Mouse (Mus musculus) hindbrain, embryonic 11.5 days (tissue): ENCODE measurements at regions not wholly inside any gene's neighbourhood (a gene's known extent, or its start where the extent isn't known, plus 50 kb on each side); places are given as distances from the start of the nearest gene placed in this dataset.

Source experiments
- ATAC-seq: fragments of 200-750 bp; cut with Nextera tagmentation; 2 replicates; pipeline ENCODE4 v1.8.0; 2017; ENCODE audit warnings: mild to moderate bottlenecking, moderate TSS enrichment, moderate library complexity; ENCODE audit not compliant: low FRiP score
- DNase-seq: peaks from one replicate; pipeline ENCODE4 v3.0.0-alpha.2; 2015; ENCODE audit warnings: low spot score
- H3K27ac ChIP-seq: fragments of 300-500 bp; sonication (generic); 2 replicates; pipeline ENCODE4 v1.5.1; 2014; ENCODE audit warnings: mild to moderate bottlenecking, low read depth, low read length
- H3K27me3 ChIP-seq: fragments of 300-500 bp; sonication (generic); 2 replicates; pipeline ENCODE4 v1.6.1; 2014; ENCODE audit warnings: mild to moderate bottlenecking, low read length, moderate library complexity, mixed read lengths; ENCODE audit not compliant: control insufficient read depth, insufficient read depth
- H3K36me3 ChIP-seq: fragments of 300-500 bp; sonication (generic); 2 replicates; pipeline ENCODE4 v1.6.1; 2014; ENCODE audit warnings: mild to moderate bottlenecking, low read length, moderate library complexity, mixed read lengths; ENCODE audit not compliant: control insufficient read depth, insufficient read depth
- H3K4me1 ChIP-seq: fragments of 300-500 bp; sonication (generic); replicated peaks from 2 replicates; pipeline ENCODE4 v1.6.1; 2014; ENCODE audit warnings: low read length, mixed read lengths; ENCODE audit not compliant: control insufficient read depth, insufficient read depth
- H3K4me2 ChIP-seq: fragments of 300-500 bp; sonication (generic); replicated peaks from 2 replicates; pipeline ENCODE4 v1.6.1; 2014; ENCODE audit warnings: mild to moderate bottlenecking, low read depth, low read length
- H3K4me3 ChIP-seq: fragments of 300-500 bp; sonication (generic); 2 replicates; pipeline ENCODE4 v1.5.1; 2014; ENCODE audit warnings: low read depth, low read length
- H3K9ac ChIP-seq: fragments of 300-500 bp; sonication (generic); 2 replicates; pipeline ENCODE4 v1.6.1; 2014; ENCODE audit warnings: low read depth, low read length
- H3K9me3 ChIP-seq: fragments of 300-500 bp; sonication (generic); 2 replicates; pipeline ENCODE4 v1.6.1; 2016; ENCODE audit warnings: low read length; ENCODE audit not compliant: control insufficient read depth
- WGBS: fragments of 180-500 bp; shearing (Covaris S2); extraction: QIAGEN DNeasy Blood & Tissue Kit; methylation state at CpG from one replicate; pipeline ENCODE4 v1.1.7; 2014; 5-methylcytosine and 5-hydroxymethylcytosine counted together

DNA sequence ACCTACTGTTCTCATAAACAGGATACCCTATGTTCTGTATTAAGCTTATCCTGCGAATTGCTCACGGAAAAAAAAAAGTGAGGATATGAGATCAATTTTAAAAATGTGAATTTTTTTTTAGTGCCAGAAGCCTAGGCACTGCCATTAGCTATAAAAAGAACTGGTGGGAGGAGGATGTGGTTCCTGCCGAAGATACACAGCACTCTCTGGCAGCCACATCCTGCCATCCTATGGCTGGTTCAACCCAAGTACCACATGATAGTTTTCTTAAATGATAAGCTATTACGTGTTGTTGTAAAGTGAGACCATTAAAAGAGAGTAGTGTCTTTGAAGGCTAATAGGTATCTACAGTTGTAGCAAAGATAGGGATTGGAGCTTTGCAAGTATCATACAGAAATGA is 58.2 kb upstream of the Ppp3ca start:
- no peak overlapping the region for H3K4me2 ChIP-seq
- H3K4me3 ChIP-seq, result no peak overlapping the region
- H3K36me3 ChIP-seq, result no peaks in the 10 kb centered on the region
- H3K27me3 ChIP-seq, result no peaks in the 10 kb centered on the region
- DNase-seq, result no peak
- WGBS, result 87% methylated on average over 4 of the region's 4 CpGs
- no peaks in the 10 kb centered on the region; the same call in 1 of the 2 replicates for H3K4me1 ChIP-seq
- no peak for ATAC-seq
- H3K27ac ChIP-seq, result no peak overlapping the region
- H3K9ac ChIP-seq, result no peak overlapping the region
- no peaks in the 10 kb centered on the region for H3K9me3 ChIP-seq

DNA sequence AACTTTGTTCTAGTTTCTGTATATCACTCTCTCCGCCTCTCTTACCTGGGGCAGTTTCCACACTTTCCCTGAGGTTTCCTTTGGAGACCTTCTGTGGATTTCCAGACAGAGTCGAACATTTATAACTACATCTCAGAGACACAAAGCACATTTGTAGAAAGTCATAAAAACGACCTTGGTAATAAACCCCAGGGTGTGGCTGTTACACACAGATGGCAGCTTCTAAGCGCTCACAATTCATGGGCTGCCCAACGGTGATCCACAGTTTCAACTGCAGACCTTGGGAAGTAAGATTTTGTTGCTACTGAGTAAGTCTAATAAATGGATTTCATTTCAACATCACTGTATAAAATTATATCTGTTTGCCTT is 59.4 kb upstream of the Ppp3ca start:
- no peak for DNase-seq
- Histone ChIP-seq H3K36me3 (no peaks in the 10 kb centered on the region), H3K4me3 (no peak overlapping the region), H3K4me1 (no peaks in the 10 kb centered on the region; the same call in 1 of the 2 replicates), H3K27ac (no peak overlapping the region), H3K4me2 (no peak overlapping the region), H3K9ac (no peak overlapping the region), H3K9me3 (no peaks in the 10 kb centered on the region), H3K27me3 (no peaks in the 10 kb centered on the region)
- WGBS, result 79% methylated on average over 5 of the region's 5 CpGs
- no peak for ATAC-seq

DNA sequence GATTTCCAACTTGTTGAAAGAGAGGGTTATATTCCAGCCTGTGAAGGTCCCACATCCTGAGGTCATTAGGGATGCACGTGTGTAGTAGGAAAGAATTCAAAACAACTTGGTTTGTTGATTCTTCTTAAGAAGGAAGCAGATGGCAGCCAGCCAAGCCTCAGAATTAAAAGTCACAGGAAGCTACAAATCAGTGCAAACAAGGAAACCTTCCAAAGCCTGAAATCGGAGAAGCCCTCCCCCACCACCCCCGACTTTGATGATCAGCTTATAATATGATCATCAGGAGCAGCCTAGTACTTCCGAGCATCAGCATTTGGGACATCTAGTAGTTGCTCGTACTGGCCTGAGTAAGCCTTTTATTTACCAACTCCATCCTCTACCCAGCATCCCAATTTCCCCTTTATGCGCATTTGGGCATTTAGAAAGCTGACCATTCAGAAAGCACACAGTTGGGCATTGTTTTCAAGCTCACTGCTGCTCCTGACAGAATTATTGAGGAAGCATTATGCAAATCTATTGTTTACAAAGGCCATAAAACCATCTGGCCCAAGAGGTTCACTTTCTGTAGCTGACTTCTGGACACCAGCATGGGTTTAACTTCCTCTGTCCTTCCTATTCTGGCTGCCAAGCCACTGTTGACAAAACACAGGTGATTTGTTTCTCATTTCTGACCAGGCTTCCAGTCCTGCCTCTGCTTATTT is 59.9 kb upstream of the Ppp3ca start:
- whole genome bisulfite sequencing, result 50% methylated on average over 6 of the region's 6 CpGs
- ATAC-seq (no peak), DNase-seq (peak; percentile 18)
- Histone ChIP-seq H3K27me3 (no peaks in the 10 kb centered on the region), H3K27ac (no peak overlapping the region), H3K4me2 (no peak overlapping the region), H3K4me1 (no peaks in the 10 kb centered on the region; the same call in 1 of the 2 replicates), H3K36me3 (no peaks in the 10 kb centered on the region), H3K9ac (no peak overlapping the region), H3K4me3 (no peak overlapping the region), H3K9me3 (no peaks in the 10 kb centered on the region)

DNA sequence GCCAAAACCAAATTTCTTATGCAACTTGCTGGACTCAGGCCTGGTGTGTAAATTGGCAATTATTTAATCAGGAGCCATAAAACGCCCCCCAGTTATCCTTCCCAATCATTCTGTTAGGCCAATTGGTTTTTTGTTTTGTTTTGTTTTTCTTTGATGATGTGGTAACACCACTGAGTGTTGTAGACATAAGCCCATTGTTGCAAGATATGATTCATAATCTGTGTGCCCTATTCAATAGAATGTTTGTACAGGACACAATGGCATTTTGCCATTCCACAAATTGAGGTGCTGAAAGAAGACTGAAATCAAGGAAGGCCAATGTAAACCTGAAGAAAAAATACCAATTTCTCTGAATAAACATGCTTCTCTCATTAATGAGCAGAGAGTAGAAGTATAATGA is 68.2 kb upstream of the Ppp3ca start:
- no peaks in the 10 kb centered on the region for H3K36me3 ChIP-seq
- no peaks in the 10 kb centered on the region for H3K9me3 ChIP-seq
- DNase-seq, result no peak
- H3K9ac ChIP-seq, result no peak overlapping the region
- H3K4me2 ChIP-seq, result no peak overlapping the region
- no peak overlapping the region for H3K4me3 ChIP-seq
- no peaks in the 10 kb centered on the region for H3K4me1 ChIP-seq
- no peak for ATAC-seq
- 84% methylated on average over 1 of the region's 1 CpGs for WGBS
- H3K27me3 ChIP-seq, result no peaks in the 10 kb centered on the region
- no peak overlapping the region for H3K27ac ChIP-seq

DNA sequence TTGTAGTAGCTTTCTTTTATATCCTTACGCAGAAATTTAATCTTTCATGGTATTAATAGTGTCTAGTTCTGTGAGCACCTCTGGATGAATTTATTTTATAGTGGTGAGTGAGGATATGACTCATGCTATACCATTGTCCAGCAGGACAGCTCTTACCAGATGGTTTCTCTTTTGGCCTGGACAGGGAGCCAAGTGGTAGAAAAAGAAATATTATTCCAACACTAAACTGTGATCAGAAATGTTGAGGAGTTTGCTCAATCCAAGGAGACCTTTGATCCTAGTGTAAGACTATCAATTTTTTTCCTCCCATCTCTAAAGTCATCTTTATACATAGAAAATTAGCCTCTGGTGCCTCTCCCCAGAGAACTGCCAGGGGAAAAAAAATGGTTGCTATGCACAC is 86.0 kb upstream of the Ppp3ca start:
- 100% methylated on average over 1 of the region's 1 CpGs for WGBS
- ATAC-seq, result no peak

DNA sequence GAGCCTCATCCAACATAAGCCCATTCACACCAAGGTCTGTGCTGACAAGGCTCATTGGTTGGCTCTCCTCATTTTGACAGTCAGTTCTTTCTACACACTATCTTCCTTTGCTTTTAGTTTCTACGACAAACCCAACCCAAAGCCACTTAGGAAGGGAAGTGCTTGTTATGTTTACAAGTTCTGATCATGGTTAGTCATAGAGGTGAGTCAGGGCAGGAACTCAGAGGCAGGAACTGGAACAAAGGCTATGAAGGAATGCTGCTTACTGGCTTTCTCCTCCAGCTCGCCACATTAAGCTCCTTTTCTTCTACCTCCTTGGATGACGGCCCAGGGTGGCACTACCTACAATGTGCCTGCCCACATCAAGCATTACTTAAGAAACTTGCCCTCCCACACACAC is 91.9 kb upstream of the Ppp3ca start:
- H3K4me1 ChIP-seq, result no peaks in the 10 kb centered on the region
- no peak overlapping the region for H3K9ac ChIP-seq
- WGBS, result 86% methylated on average over 3 of the region's 3 CpGs
- no peaks in the 10 kb centered on the region for H3K36me3 ChIP-seq
- H3K27me3 ChIP-seq, result no peaks in the 10 kb centered on the region
- H3K9me3 ChIP-seq, result no peaks in the 10 kb centered on the region
- no peak overlapping the region for H3K4me3 ChIP-seq
- DNase-seq (no peak), ATAC-seq (no peak)
- no peak overlapping the region for H3K4me2 ChIP-seq
- no peak overlapping the region for H3K27ac ChIP-seq

More for the DNA sequence above, 86.0 kb upstream of the Ppp3ca start:
- Histone ChIP-seq H3K9ac (no peak overlapping the region), H3K27ac (no peak overlapping the region), H3K4me2 (no peak overlapping the region), H3K9me3 (no peaks in the 10 kb centered on the region), H3K36me3 (no peaks in the 10 kb centered on the region), H3K4me1 (no peaks in the 10 kb centered on the region), H3K4me3 (no peak overlapping the region), H3K27me3 (no peaks in the 10 kb centered on the region)
- DNase-seq, result no peak

DNA sequence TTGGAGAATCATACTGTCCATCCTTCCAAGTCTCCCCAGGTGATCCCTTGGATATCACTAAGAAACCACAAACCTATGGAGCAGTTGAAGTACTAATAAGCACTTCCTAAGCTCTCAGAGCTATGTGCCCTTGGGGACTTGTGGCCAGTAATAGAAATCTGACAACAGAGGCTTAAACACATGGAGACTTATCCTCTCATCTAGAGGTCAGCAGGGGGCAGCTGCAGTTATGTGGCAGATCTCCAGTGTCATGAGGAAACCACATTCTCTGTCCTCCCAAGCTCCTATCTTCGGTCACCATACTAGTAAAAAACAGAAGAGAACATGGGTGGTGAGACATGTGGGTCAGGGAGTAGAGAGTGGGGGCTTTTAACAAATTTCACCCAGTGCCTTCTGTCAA is 99.4 kb upstream of the Ppp3ca start:
- H3K4me1 ChIP-seq, result no peaks in the 10 kb centered on the region
- no peak overlapping the region for H3K9ac ChIP-seq
- H3K27me3 ChIP-seq, result no peaks in the 10 kb centered on the region
- 67% methylated on average over 1 of the region's 1 CpGs for WGBS
- no peak overlapping the region for H3K4me3 ChIP-seq
- H3K36me3 ChIP-seq, result no peaks in the 10 kb centered on the region
- no peak overlapping the region for H3K27ac ChIP-seq
- ATAC-seq, result no peak
- no peak overlapping the region for H3K4me2 ChIP-seq
- DNase-seq, result no peak
- H3K9me3 ChIP-seq, result no peaks in the 10 kb centered on the region

DNA sequence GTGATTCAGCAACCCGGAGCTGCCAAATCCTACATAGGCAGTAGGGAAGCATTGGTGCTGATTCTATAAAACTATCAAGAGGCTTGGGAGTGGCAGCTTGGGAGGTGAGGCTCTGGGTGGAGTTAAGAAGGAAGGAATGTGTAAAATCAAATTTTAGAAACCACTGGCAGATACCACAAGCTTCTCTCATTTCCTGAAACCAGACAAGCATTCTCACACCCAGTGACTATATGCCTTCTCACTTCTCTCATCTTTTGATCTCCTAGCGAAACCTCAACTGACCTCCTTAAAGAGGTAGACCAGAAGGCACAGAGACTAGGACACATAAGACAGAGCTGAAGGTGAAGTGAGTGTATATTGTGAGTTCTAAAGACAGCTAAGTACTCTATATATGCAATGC is 113.4 kb upstream of the Ppp3ca start:
- no peak for ATAC-seq
- no peak for DNase-seq
- H3K27me3 ChIP-seq, result no peaks in the 10 kb centered on the region
- no peaks in the 10 kb centered on the region for H3K36me3 ChIP-seq
- H3K4me2 ChIP-seq, result no peak overlapping the region
- no peak overlapping the region for H3K27ac ChIP-seq
- no peak overlapping the region for H3K4me3 ChIP-seq
- no peaks in the 10 kb centered on the region for H3K9me3 ChIP-seq
- 84% methylated on average over 2 of the region's 2 CpGs for WGBS
- H3K4me1 ChIP-seq, result no peaks in the 10 kb centered on the region
- H3K9ac ChIP-seq, result no peak overlapping the region

DNA sequence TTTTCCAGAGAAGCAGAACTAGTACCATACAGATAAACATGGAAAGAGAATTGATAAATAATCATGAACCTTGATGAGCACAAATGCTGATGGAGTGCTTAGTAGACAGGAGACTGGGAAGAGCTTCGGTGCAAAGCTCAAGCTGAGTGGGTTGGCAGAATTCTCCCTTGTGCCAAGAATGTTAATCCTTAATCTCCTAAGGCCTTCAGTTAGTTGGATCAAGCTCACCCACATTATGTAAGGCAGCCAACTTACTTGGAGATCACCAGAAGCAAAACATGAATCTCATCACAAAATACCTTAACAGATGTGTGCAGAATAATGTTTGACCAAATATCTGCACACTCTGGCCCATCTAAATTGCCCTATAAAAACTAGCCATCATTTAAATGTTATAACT is 120.5 kb upstream of the Ppp3ca start:
- no peaks in the 10 kb centered on the region for H3K4me1 ChIP-seq
- 75% methylated on average over 1 of the region's 1 CpGs for WGBS
- no peak overlapping the region for H3K27ac ChIP-seq
- no peak for DNase-seq
- H3K9me3 ChIP-seq, result no peaks in the 10 kb centered on the region
- H3K27me3 ChIP-seq, result no peaks in the 10 kb centered on the region
- no peaks in the 10 kb centered on the region for H3K36me3 ChIP-seq
- H3K4me3 ChIP-seq, result no peak overlapping the region
- no peak overlapping the region for H3K4me2 ChIP-seq
- no peak for ATAC-seq
- no peak overlapping the region for H3K9ac ChIP-seq
